Mouse (Mus musculus) heart, embryonic 10.5 days (tissue): ENCODE data around the gene Mgat5b. TPM values are rescaled to one million over a fixed set of nuclear protein-coding genes. Genes with fewer than 3 reads are reported as not detected.
A peak's percentile ranks its signal among the peaks of the same experiment; 100 is the strongest.
"Not testable (repeated sequence)": the region's sequence is repeated elsewhere in the genome, so short reads cannot be mapped to it uniquely, and the experiment has no call there.

ENCODE experiments used
- DNase-seq: peaks from one replicate; pipeline ENCODE4 v3.0.0-alpha.2; 2017; ENCODE audit warnings: low spot score
- H3K27ac ChIP-seq: fragments of 300-500 bp; sonication (generic); 2 replicates; pipeline ENCODE4 v1.5.1; 2016; ENCODE audit warnings: mild to moderate bottlenecking
- H3K27me3 ChIP-seq: fragments of 300-500 bp; sonication (generic); 2 replicates; pipeline ENCODE4 v1.6.1; 2016; ENCODE audit warnings: mild to moderate bottlenecking; ENCODE audit not compliant: poor library complexity, insufficient read depth, severe bottlenecking
- H3K36me3 ChIP-seq: fragments of 300-500 bp; sonication (generic); 2 replicates; pipeline ENCODE4 v1.6.1; 2016; ENCODE audit warnings: mild to moderate bottlenecking, moderate library complexity
- H3K4me1 ChIP-seq: fragments of 300-500 bp; sonication (generic); 2 replicates; pipeline ENCODE4 v1.6.1; 2016; ENCODE audit warnings: mild to moderate bottlenecking
- H3K4me3 ChIP-seq: fragments of 300-500 bp; sonication (generic); 2 replicates; pipeline ENCODE4 v1.5.1; 2016; ENCODE audit warnings: mild to moderate bottlenecking, moderate library complexity
- H3K9me3 ChIP-seq: fragments of 300-500 bp; sonication (generic); 2 replicates; pipeline ENCODE4 v1.6.1; 2016; ENCODE audit warnings: mild to moderate bottlenecking, moderate library complexity
- WGBS: fragments of 180-500 bp; shearing (Covaris S2); methylation state at CpG from one replicate; pipeline ENCODE4 v1.1.7; 2016; 5-methylcytosine and 5-hydroxymethylcytosine counted together
- polyA plus RNA-seq: library from polyadenylated mRNA; unstranded; fragments of >200 nt; fragmentation: Nextera tagmentation; extraction: Ambion mirVana; gene quantifications from 2 replicates; pipeline ENCODE4 v1.2.1, GENCODE M21; 2016

The Mgat5b gene
- polyA plus RNA-seq, 1 experiment from 2014 or later, result 1.1 TPM

- Histone ChIP-seq H3K9me3 (no peaks in the 10 kb centered on the region), H3K27ac (no peak overlapping the region), H3K4me1 (peaks cover 14% of the 10 kb centered on the region), H3K36me3 (no peaks in the 10 kb centered on the region), H3K27me3 (peaks cover 14% of the 10 kb centered on the region), H3K4me3 (no peak overlapping the region)
- DNase-seq, result no peak
- 72% methylated on average over 19 of the region's 19 CpGs for WGBS
These were observed 24.9 kb upstream of the Mgat5b start for GRCm38 (mm10) chr11:116893532-116894442.

- Histone ChIP-seq H3K27me3 (peaks cover 12% of the 10 kb centered on the region), H3K27ac (no peak overlapping the region), H3K4me3 (no peak overlapping the region), H3K36me3 (no peaks in the 10 kb centered on the region), H3K9me3 (no peaks in the 10 kb centered on the region), H3K4me1 (peaks cover 17% of the 10 kb centered on the region)
- WGBS, result 90% methylated on average over 3 of the region's 3 CpGs
- no peak for DNase-seq
These were observed 23.3 kb upstream of the Mgat5b start for GRCm38 (mm10) chr11:116895402-116895801.

GRCm38 (mm10) chr11:116899247-116899646, 19.4 kb upstream of the Mgat5b start:
- Histone ChIP-seq H3K36me3 (no peaks in the 10 kb centered on the region), H3K9me3 (no peaks in the 10 kb centered on the region), H3K4me1 (peaks cover 13% of the 10 kb centered on the region), H3K4me3 (no peak overlapping the region), H3K27me3 (peaks cover 17% of the 10 kb centered on the region; the same call in 1 of the 2 replicates), H3K27ac (no peak overlapping the region)
- WGBS, result 90% methylated on average over 12 of the region's 12 CpGs
- DNase-seq, result no peak

- peaks cover 39% of the 10 kb centered on the region for H3K27me3 ChIP-seq
- peaks cover 16% of the 10 kb centered on the region for H3K4me1 ChIP-seq
- not testable (repeated sequence) for H3K27ac ChIP-seq, H3K4me3 ChIP-seq, H3K36me3 ChIP-seq, H3K9me3 ChIP-seq, DNase-seq
- 86% methylated on average over 10 of the region's 10 CpGs for WGBS
These were observed 16.1 kb upstream of the Mgat5b start for GRCm38 (mm10) chr11:116902588-116902987.

- H3K4me1 ChIP-seq, result peaks cover 11% of the 10 kb centered on the region
- peaks cover 29% of the 10 kb centered on the region for H3K27me3 ChIP-seq
- no peaks in the 10 kb centered on the region for H3K9me3 ChIP-seq
- H3K36me3 ChIP-seq, result no peaks in the 10 kb centered on the region
- H3K4me3 ChIP-seq, result peak overlapping the region; percentile 53
- 6% methylated on average over 23 of the region's 23 CpGs for WGBS
- no peak for DNase-seq
- H3K27ac ChIP-seq, result no peak overlapping the region
These were observed 12.8 kb upstream of the Mgat5b start for GRCm38 (mm10) chr11:116905741-116906456.

GRCm38 (mm10) chr11:116913573-116913972, 5.1 kb upstream of the Mgat5b start:
- Histone ChIP-seq H3K27ac (no peak overlapping the region), H3K4me3 (no peak overlapping the region), H3K4me1 (peaks cover 5% of the 10 kb centered on the region), H3K27me3 (peaks cover 48% of the 10 kb centered on the region), H3K9me3 (no peaks in the 10 kb centered on the region), H3K36me3 (no peaks in the 10 kb centered on the region)
- DNase-seq, result no peak
- 76% methylated on average over 16 of the region's 16 CpGs for WGBS

- Histone ChIP-seq H3K36me3 (no peaks in the 10 kb centered on the region), H3K27me3 (peaks cover 56% of the 10 kb centered on the region), H3K27ac (no peak overlapping the region), H3K4me3 (no peak overlapping the region), H3K4me1 (peaks cover 14% of the 10 kb centered on the region), H3K9me3 (no peaks in the 10 kb centered on the region)
- WGBS, result 63% methylated on average over 5 of the region's 5 CpGs
- DNase-seq, result no peak
These were observed 4.3 kb upstream of the Mgat5b start for GRCm38 (mm10) chr11:116914267-116914885.

GRCm38 (mm10) chr11:116915241-116915640, 3.4 kb upstream of the Mgat5b start:
- DNase-seq, result no peak
- Histone ChIP-seq H3K27ac (no peak overlapping the region), H3K27me3 (peaks cover 65% of the 10 kb centered on the region), H3K4me3 (no peak overlapping the region), H3K4me1 (peaks cover 19% of the 10 kb centered on the region), H3K36me3 (no peaks in the 10 kb centered on the region), H3K9me3 (no peaks in the 10 kb centered on the region)
- WGBS, result 77% methylated on average over 3 of the region's 3 CpGs

GRCm38 (mm10) chr11:116917361-116917760, 1.3 kb upstream of the Mgat5b start:
- peaks cover 86% of the 10 kb centered on the region for H3K27me3 ChIP-seq
- DNase-seq, result no peak
- WGBS, result 53% methylated on average over 7 of the region's 7 CpGs
- no peaks in the 10 kb centered on the region for H3K36me3 ChIP-seq
- H3K27ac ChIP-seq, result no peak overlapping the region
- no peaks in the 10 kb centered on the region for H3K9me3 ChIP-seq
- no peak overlapping the region for H3K4me3 ChIP-seq
- H3K4me1 ChIP-seq, result peaks cover 25% of the 10 kb centered on the region

- no peaks in the 10 kb centered on the region for H3K9me3 ChIP-seq
- 3% methylated on average over 58 of the region's 58 CpGs for WGBS
- H3K27ac ChIP-seq, result peak overlapping the region; percentile 83
- no peak for DNase-seq
- peaks cover 31% of the 10 kb centered on the region for H3K4me1 ChIP-seq
- H3K27me3 ChIP-seq, result peaks cover 99% of the 10 kb centered on the region
- H3K36me3 ChIP-seq, result no peaks in the 10 kb centered on the region
- peak overlapping the region; percentile 72 for H3K4me3 ChIP-seq
These were observed 740 bp downstream of the Mgat5b start for GRCm38 (mm10) chr11:116919186-116920020.

- H3K4me1 ChIP-seq, result peaks cover 37% of the 10 kb centered on the region
- H3K4me3 ChIP-seq, result no peak overlapping the region
- H3K27ac ChIP-seq, result no peak overlapping the region
- WGBS, result 5% methylated on average over 6 of the region's 6 CpGs
- H3K9me3 ChIP-seq, result no peaks in the 10 kb centered on the region
- no peak for DNase-seq
- H3K36me3 ChIP-seq, result no peaks in the 10 kb centered on the region
- peaks cover 96% of the 10 kb centered on the region for H3K27me3 ChIP-seq
These were observed 2.1 kb downstream of the Mgat5b start for GRCm38 (mm10) chr11:116920746-116921145.

GRCm38 (mm10) chr11:116922058-116922457, 3.4 kb downstream of the Mgat5b start:
- peaks cover 85% of the 10 kb centered on the region for H3K27me3 ChIP-seq
- no peak overlapping the region for H3K4me3 ChIP-seq
- no peaks in the 10 kb centered on the region for H3K9me3 ChIP-seq
- no peak for DNase-seq
- no peak overlapping the region for H3K27ac ChIP-seq
- no peaks in the 10 kb centered on the region for H3K36me3 ChIP-seq
- H3K4me1 ChIP-seq, result peaks cover 39% of the 10 kb centered on the region
- WGBS, result 37% methylated on average over 7 of the region's 7 CpGs
